Mouse (Mus musculus) midbrain, embryonic 14.5 days (tissue): ENCODE results near the gene Amer2. TPM values are rescaled to one million over a fixed set of nuclear protein-coding genes. Genes with fewer than 3 reads are reported as not detected.
A peak's percentile ranks its signal among the peaks of the same experiment; 100 is the strongest.

Source experiments
- ATAC-seq: fragments of 200-750 bp; cut with Nextera tagmentation; 2 replicates; pipeline ENCODE4 v1.8.0; 2017; ENCODE audit warnings: moderate number of reproducible peaks, moderate library complexity; ENCODE audit not compliant: low FRiP score, low TSS enrichment
- DNase-seq: peaks from one replicate; pipeline ENCODE4 v3.0.0-alpha.2; 2015
- H3K27ac ChIP-seq: fragments of 300-500 bp; sonication (generic); replicated peaks from 2 replicates; pipeline ENCODE4 v1.5.1; 2014; ENCODE audit warnings: mild to moderate bottlenecking, low read depth, low read length, moderate library complexity
- H3K27me3 ChIP-seq: fragments of 300-500 bp; sonication (generic); 2 replicates; pipeline ENCODE4 v1.6.1; 2014; ENCODE audit warnings: low read length, control low read depth, mixed read lengths; ENCODE audit not compliant: control insufficient read depth, insufficient read depth
- H3K36me3 ChIP-seq: fragments of 300-500 bp; sonication (generic); 2 replicates; pipeline ENCODE4 v1.6.1; 2014; ENCODE audit warnings: low read length, control low read depth; ENCODE audit not compliant: control insufficient read depth, insufficient read depth
- H3K4me1 ChIP-seq: fragments of 300-500 bp; sonication (generic); 2 replicates; pipeline ENCODE4 v1.6.1; 2014; ENCODE audit warnings: mild to moderate bottlenecking, antibody characterized with exemption, low read length, control low read depth; ENCODE audit not compliant: control insufficient read depth, insufficient read depth
- H3K4me2 ChIP-seq: fragments of 300-500 bp; sonication (generic); 2 replicates; pipeline ENCODE4 v1.6.1; 2014; ENCODE audit warnings: mild to moderate bottlenecking, low read length, moderate library complexity
- H3K4me3 ChIP-seq: fragments of 300-500 bp; sonication (generic); replicated peaks from 2 replicates; pipeline ENCODE4 v1.5.1; 2014; ENCODE audit warnings: low read depth, low read length
- H3K9ac ChIP-seq: fragments of 300-500 bp; sonication (generic); replicated peaks from 2 replicates; pipeline ENCODE4 v1.6.1; 2014; ENCODE audit warnings: mild to moderate bottlenecking, low read length, moderate library complexity
- H3K9me3 ChIP-seq: fragments of 300-500 bp; sonication (generic); 2 replicates; pipeline ENCODE4 v1.6.1; 2016; ENCODE audit warnings: low read length, control low read depth, mixed read lengths; ENCODE audit not compliant: control insufficient read depth
- WGBS: fragments of 180-500 bp; shearing (Covaris S2); extraction: QIAGEN DNeasy Blood & Tissue Kit; methylation state at CpG from one replicate; pipeline ENCODE4 v1.1.7; 2014; 5-methylcytosine and 5-hydroxymethylcytosine counted together
- polyA plus RNA-seq: library from polyadenylated mRNA; unstranded; fragments of >200 nt; fragmentation: Nextera tagmentation; extraction: Ambion mirVana; gene quantifications from 2 replicates; pipeline ENCODE4 v1.2.1, GENCODE M21; 2014

The Amer2 gene
- polyA plus RNA-seq, 1 experiment from 2014 or later = 19.2 TPM

DNA sequence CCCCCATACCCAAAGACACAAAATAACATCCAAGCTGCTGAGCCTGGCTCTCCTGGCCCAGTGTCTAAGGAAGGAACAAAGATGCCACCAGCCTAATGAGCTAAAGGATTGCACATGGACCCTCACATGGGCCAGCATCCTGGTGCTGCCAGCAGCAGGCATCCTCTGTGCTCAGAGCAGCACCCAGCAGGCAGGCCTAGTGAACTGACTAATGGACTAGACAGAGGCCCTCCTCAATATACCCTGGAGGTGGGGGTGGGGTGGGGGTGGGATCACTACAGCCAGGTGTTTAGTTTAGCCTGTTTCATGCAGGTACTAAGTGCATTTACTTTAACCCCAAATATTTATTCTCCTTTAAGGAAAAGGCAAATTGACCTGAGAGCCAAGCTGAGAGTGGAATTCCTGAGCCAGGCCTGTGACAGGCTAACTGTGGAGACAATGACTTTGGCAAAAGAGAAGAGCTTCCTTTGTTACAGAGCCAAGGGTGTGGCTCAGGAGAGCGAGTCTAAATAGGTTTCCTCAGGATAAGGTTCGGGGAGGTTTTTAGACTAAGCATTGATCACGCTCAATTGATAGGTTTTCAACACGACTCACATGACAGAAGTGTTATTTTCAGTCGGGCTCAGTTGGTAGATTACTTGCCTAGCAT, 3.3 kb upstream of the Amer2 start:
- DNase-seq (no peak), ATAC-seq (no peak)
- 0 out of 2 replicates have a peak overlapping the region, but pooled peaks have one; percentile 20 for H3K9ac ChIP-seq
- no peak overlapping the region for H3K4me3 ChIP-seq
- 54% methylated on average over 5 of the region's 5 CpGs for WGBS
- H3K27me3 ChIP-seq = no peaks in the 10 kb centered on the region
- no peaks in the 10 kb centered on the region for H3K36me3 ChIP-seq
- no peaks in the 10 kb centered on the region for H3K9me3 ChIP-seq
- H3K27ac ChIP-seq = no peak overlapping the region
- H3K4me2 ChIP-seq = no peak overlapping the region
- H3K4me1 ChIP-seq = peaks cover 9% of the 10 kb centered on the region; the same call in 1 of the 2 replicates

DNA sequence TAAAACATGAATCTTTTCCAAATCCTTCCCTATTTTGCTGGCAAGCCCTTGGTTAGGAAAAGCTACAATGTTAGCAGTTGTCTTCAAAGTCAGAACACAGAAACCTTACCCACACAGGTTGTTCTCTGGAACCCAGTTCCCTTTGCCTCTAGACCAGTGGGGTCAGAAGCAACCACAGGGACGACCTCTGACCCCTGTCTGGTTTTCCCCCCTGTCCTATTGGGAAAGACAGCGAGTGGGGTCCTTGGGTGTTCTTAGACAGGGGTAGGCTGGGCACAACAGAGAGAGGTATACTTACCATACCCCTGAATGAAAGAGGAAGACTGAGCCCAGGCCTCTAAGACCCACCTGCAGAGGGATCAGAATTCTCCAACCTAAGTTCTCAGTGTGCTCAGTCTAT, 4.0 kb downstream of the Amer2 start:
- H3K4me3 ChIP-seq = no peak overlapping the region
- H3K4me2 ChIP-seq = peak overlapping the region; percentile 83
- 52% methylated on average over 2 of the region's 2 CpGs for WGBS
- ATAC-seq = no peak
- H3K27me3 ChIP-seq = no peaks in the 10 kb centered on the region
- H3K9ac ChIP-seq = peak overlapping the region; percentile 98; the same call in 1 of the 2 replicates
- 0 out of 2 replicates have a peak, but pooled peaks cover 7% of the 10 kb centered on the region for H3K36me3 ChIP-seq
- H3K9me3 ChIP-seq = no peaks in the 10 kb centered on the region
- DNase-seq = no peak
- H3K4me1 ChIP-seq = peaks cover 31% of the 10 kb centered on the region
- H3K27ac ChIP-seq = peak overlapping the region; percentile 98

DNA sequence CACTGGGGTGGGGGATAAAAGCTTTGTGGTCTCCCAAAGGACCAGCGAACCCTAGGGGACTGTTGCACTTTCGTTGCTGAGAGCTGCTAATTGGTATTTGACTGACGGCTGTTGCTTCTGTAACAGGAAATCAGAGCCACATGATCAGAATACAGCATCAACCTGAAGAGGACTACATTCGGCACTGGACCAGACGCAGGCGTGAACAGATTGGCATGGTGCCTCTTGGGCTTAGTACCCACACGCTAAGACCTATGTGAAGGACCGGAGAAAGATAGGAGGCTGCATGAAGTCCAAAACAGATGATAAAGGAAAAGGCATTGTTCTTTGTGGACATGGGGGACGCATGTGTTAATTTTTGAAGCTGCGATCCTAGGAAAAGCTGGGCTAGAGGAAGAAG, 4.5 kb downstream of the Amer2 start:
- Histone ChIP-seq H3K4me1 (peaks cover 35% of the 10 kb centered on the region), H3K9ac (peak overlapping the region; percentile 98), H3K4me3 (peak overlapping the region; percentile 88), H3K9me3 (no peaks in the 10 kb centered on the region), H3K27ac (peak overlapping the region; percentile 98), H3K4me2 (peak overlapping the region; percentile 83), H3K27me3 (no peaks in the 10 kb centered on the region), H3K36me3 (0 out of 2 replicates have a peak, but pooled peaks cover 7% of the 10 kb centered on the region)
- WGBS = 9% methylated on average over 10 of the region's 10 CpGs
- DNase-seq (peak; percentile 76), ATAC-seq (peak; percentile 31; the same call in 1 of the 2 replicates)

DNA sequence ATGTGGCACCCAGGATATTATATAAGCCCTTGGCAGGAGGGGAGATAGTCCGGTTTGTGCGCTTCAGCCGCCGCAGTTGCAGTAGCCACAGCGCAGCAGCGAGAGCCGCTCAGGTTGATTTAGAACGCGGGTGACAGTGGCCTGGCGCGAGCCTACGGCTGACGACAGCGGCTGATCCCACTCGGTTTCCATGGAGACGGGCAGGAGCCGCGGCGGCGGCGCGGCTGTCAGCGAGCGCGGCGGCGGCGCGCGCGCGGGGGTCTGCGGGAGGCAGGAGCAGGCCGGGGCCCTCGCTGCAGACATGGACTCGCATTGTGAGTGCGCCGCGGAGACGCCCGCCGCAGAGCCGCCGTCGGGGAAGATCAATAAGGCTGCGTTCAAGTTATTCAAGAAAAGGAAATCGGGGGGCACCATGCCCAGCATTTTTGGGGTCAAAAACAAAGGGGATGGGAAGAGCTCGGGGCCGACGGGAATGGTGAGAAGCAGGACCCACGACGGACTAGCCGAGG, 5.1 kb downstream of the Amer2 start:
- Histone ChIP-seq H3K9ac (peak overlapping the region; percentile 98), H3K4me2 (peak overlapping the region; percentile 83), H3K9me3 (no peaks in the 10 kb centered on the region), H3K4me1 (peaks cover 41% of the 10 kb centered on the region), H3K27ac (peak overlapping the region; percentile 98), H3K36me3 (0 out of 2 replicates have a peak, but pooled peaks cover 7% of the 10 kb centered on the region), H3K4me3 (peak overlapping the region; percentile 88), H3K27me3 (no peaks in the 10 kb centered on the region)
- WGBS = under 1% methylated on average over 53 of the region's 53 CpGs
- peak; percentile 98 for DNase-seq
- ATAC-seq = peak; percentile 90

DNA sequence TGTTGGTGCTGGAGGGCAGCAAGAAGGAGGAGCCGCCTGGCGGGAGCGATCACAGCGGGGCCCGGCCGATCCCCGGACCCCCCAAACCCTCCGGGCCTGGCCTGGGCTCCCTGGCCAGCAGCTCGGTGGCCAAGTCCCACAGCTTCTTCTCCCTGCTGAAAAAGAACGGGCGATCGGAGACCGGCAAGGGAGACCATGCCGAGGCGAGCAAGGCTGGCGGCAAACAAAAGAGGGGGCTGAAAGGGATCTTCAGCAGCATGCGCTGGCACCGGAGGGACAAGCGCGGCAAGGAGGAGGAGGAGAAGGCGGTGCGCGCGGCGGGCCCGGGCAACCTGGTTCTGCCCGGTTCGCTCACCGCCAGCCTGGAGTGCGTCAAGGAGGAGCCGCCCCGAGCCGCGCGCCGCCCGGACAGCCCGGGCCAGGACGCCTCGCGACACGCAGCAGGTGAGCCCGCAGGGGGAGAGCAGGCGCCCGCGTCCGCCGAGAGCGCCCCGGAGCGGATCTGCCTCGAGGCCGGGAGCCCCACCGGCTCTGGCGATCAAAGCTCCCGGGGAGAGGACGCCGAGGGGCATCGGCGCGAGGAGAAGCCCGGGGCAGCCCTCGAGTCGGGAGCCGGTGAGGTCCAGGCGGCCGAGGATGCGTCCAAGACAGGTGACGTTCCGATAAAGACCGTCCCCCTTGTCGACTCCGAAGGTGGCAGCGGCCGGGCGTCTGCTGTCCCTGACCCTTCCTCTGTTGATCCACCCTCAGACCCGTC, 5.7 kb downstream of the Amer2 start:
- ATAC-seq (peak; percentile 74), DNase-seq (peak; percentile 75)
- H3K9ac ChIP-seq = peak overlapping the region; percentile 98
- H3K27me3 ChIP-seq = no peaks in the 10 kb centered on the region
- under 1% methylated on average over 77 of the region's 77 CpGs for WGBS
- peak overlapping the region; percentile 83 for H3K4me2 ChIP-seq
- H3K4me1 ChIP-seq = peaks cover 47% of the 10 kb centered on the region
- peak overlapping the region; percentile 98 for H3K27ac ChIP-seq
- 0 out of 2 replicates have a peak, but pooled peaks cover 7% of the 10 kb centered on the region for H3K36me3 ChIP-seq
- H3K9me3 ChIP-seq = no peaks in the 10 kb centered on the region
- H3K4me3 ChIP-seq = peak overlapping the region; percentile 88

DNA sequence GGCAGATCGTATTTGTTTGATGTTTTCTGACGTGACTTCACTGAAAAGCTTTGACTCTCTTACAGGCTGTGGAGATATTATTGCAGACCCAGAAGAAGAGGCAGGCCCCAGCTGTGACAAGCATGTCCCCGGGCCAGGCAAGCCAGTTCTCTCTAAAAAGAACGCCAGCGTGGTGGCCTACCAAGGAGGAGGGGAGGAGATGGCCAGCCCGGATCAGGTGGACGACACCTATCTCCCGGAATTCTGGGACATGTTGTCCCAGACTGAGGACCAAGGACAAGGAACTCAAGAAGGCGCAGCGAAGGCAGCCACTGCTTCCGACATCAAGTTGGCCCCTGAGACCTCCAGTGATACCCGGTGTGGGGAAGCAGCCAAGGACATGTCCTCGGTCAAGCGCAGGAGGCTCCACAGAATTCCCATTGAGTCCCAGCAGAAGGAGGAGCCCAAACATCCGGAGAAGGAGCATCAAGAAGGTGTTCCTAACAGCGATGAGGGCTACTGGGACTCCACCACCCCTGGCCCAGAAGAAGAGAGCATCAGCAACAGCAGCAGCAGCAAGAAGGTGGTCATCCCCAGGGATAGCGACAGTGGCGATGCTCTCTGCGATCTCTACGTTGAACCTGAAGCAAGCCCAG, 6.4 kb downstream of the Amer2 start:
- Histone ChIP-seq H3K27ac (peak overlapping the region; percentile 98), H3K4me3 (peak overlapping the region; percentile 88), H3K27me3 (no peaks in the 10 kb centered on the region), H3K9ac (peak overlapping the region; percentile 98), H3K4me2 (peak overlapping the region; percentile 83), H3K4me1 (peaks cover 54% of the 10 kb centered on the region), H3K9me3 (no peaks in the 10 kb centered on the region), H3K36me3 (0 out of 2 replicates have a peak, but pooled peaks cover 7% of the 10 kb centered on the region)
- DNase-seq (no peak), ATAC-seq (no peak)
- 45% methylated on average over 20 of the region's 20 CpGs for WGBS

DNA sequence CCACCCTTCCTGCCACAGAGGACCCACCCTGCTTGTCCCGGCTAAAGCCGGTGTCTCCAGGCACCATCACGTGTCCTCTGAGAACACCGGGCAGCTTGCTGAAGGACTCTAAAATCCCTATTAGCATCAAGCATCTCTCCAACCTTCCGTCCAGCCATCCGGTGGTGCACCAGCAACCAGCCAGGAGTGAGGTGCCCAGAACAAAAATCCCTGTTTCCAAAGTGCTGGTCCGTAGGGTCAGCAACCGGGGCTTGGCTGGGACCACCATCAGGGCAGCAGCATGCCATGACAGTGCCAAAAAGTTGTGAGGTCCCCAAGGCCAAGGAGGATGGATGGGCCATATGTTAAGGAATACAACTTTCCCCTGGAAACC, 6.9 kb downstream of the Amer2 start:
- 87% methylated on average over 8 of the region's 8 CpGs for WGBS
- no peaks in the 10 kb centered on the region for H3K27me3 ChIP-seq
- peaks cover 59% of the 10 kb centered on the region for H3K4me1 ChIP-seq
- H3K4me2 ChIP-seq = peak overlapping the region; percentile 83
- 0 out of 2 replicates have a peak, but pooled peaks cover 7% of the 10 kb centered on the region for H3K36me3 ChIP-seq
- H3K9ac ChIP-seq = peak overlapping the region; percentile 98
- H3K27ac ChIP-seq = peak overlapping the region; percentile 98
- no peaks in the 10 kb centered on the region for H3K9me3 ChIP-seq
- DNase-seq (no peak), ATAC-seq (no peak)
- peak overlapping the region; percentile 88 for H3K4me3 ChIP-seq

DNA sequence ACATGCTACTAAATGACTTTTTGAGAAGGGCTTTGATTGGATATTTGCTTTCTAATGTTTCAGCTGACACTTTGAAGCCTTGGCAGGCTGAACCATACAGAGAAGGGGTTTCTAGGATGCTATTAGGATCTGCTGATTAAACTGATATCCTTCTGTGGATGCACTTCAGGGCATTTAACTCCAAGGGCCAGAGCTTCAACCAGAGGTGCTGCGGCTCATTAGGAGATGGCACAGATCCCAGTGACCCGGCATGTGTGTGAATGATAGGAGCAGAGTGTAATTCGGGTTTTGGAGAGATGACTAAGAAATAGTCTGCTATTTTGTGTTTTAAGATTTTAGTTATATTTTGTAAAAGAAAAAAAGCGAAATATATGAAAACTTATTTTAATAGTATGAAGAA, 8.6 kb downstream of the Amer2 start:
- WGBS = 59% methylated on average over 4 of the region's 4 CpGs

More for the DNA sequence above, 8.6 kb downstream of the Amer2 start:
- Histone ChIP-seq H3K9ac (peak overlapping the region; percentile 21; the same call in 1 of the 2 replicates), H3K36me3 (0 out of 2 replicates have a peak, but pooled peaks cover 7% of the 10 kb centered on the region), H3K4me2 (peak overlapping the region; percentile 83), H3K9me3 (no peaks in the 10 kb centered on the region), H3K4me1 (peaks cover 73% of the 10 kb centered on the region), H3K4me3 (peak overlapping the region; percentile 88), H3K27ac (no peak overlapping the region), H3K27me3 (no peaks in the 10 kb centered on the region)
- DNase-seq (no peak), ATAC-seq (no peak)
